Mouse (Mus musculus) heart, embryonic 10.5 days (tissue): ENCODE measurements around the gene Hdgfl2. TPM values are rescaled to one million over a fixed set of nuclear protein-coding genes. Genes with fewer than 3 reads are reported as not detected.
"Not testable (repeated sequence)": the region's sequence is repeated elsewhere in the genome, so short reads cannot be mapped to it uniquely, and the experiment has no call there.

ENCODE experiments used
- DNase-seq: peaks from one replicate; pipeline ENCODE4 v3.0.0-alpha.2; 2017; ENCODE audit warnings: low spot score
- H3K27ac ChIP-seq: fragments of 300-500 bp; sonication (generic); 2 replicates; pipeline ENCODE4 v1.5.1; 2016; ENCODE audit warnings: mild to moderate bottlenecking
- H3K27me3 ChIP-seq: fragments of 300-500 bp; sonication (generic); 2 replicates; pipeline ENCODE4 v1.6.1; 2016; ENCODE audit warnings: mild to moderate bottlenecking; ENCODE audit not compliant: poor library complexity, insufficient read depth, severe bottlenecking
- H3K36me3 ChIP-seq: fragments of 300-500 bp; sonication (generic); 2 replicates; pipeline ENCODE4 v1.6.1; 2016; ENCODE audit warnings: mild to moderate bottlenecking, moderate library complexity
- H3K4me1 ChIP-seq: fragments of 300-500 bp; sonication (generic); 2 replicates; pipeline ENCODE4 v1.6.1; 2016; ENCODE audit warnings: mild to moderate bottlenecking
- H3K4me3 ChIP-seq: fragments of 300-500 bp; sonication (generic); 2 replicates; pipeline ENCODE4 v1.5.1; 2016; ENCODE audit warnings: mild to moderate bottlenecking, moderate library complexity
- H3K9me3 ChIP-seq: fragments of 300-500 bp; sonication (generic); 2 replicates; pipeline ENCODE4 v1.6.1; 2016; ENCODE audit warnings: mild to moderate bottlenecking, moderate library complexity
- WGBS: fragments of 180-500 bp; shearing (Covaris S2); methylation state at CpG from one replicate; pipeline ENCODE4 v1.1.7; 2016; 5-methylcytosine and 5-hydroxymethylcytosine counted together
- polyA plus RNA-seq: library from polyadenylated mRNA; unstranded; fragments of >200 nt; fragmentation: Nextera tagmentation; extraction: Ambion mirVana; gene quantifications from 2 replicates; pipeline ENCODE4 v1.2.1, GENCODE M21; 2016

Hdgfl2 gene
- polyA plus RNA-seq, 1 experiment from 2014 or later: 139 TPM

DNA sequence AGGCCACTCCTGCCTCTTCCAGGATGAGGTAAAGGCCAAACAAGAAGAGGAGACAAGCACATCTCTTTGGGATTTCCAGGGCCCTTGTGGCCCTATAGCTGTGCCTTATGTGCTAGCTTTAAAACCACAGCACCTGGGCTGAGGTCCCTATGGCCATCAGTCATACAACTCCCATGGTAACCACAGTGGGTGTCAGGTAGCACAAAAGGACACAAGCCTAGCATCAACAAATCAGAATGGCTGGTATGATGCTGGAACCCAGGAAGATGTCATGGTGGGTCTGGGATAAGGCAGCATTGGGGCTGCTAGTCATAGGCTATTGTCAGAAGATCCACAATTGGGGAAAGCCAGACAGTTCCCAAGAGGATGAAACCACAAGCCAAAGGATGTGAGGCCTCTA, 8.3 kb upstream of the Hdgfl2 start:
- no peak for DNase-seq
- H3K27ac ChIP-seq: no peak overlapping the region
- peaks cover 15% of the 10 kb centered on the region for H3K4me1 ChIP-seq
- H3K27me3 ChIP-seq: no peaks in the 10 kb centered on the region
- no peak overlapping the region for H3K4me3 ChIP-seq
- H3K9me3 ChIP-seq: no peaks in the 10 kb centered on the region
- H3K36me3 ChIP-seq: peaks cover 70% of the 10 kb centered on the region

DNA sequence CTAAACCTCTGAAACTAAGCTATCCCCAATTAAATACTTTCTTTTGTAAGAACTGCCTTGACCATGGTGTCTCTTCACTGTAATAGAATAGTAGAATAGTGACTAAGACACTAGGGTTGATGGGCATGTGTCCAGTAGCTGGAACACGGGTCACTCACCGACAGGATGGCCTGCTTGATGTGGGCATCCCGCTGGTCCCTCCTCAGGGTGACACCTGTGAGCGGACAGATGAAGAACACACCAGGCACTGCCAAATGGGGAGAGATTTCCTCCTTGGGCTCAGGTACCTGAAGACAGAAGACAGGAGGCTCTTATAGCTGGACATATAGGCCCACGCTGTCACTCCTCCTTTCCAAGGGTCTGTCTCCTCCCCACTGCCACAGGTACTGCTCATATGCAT, 7.2 kb upstream of the Hdgfl2 start:
- Histone ChIP-seq H3K27me3 (no peaks in the 10 kb centered on the region), H3K4me3 (no peak overlapping the region), H3K27ac (no peak overlapping the region), H3K4me1 (peaks cover 15% of the 10 kb centered on the region), H3K9me3 (no peaks in the 10 kb centered on the region), H3K36me3 (peaks cover 58% of the 10 kb centered on the region)
- WGBS: 97% methylated on average over 5 of the region's 5 CpGs
- no peak for DNase-seq

DNA sequence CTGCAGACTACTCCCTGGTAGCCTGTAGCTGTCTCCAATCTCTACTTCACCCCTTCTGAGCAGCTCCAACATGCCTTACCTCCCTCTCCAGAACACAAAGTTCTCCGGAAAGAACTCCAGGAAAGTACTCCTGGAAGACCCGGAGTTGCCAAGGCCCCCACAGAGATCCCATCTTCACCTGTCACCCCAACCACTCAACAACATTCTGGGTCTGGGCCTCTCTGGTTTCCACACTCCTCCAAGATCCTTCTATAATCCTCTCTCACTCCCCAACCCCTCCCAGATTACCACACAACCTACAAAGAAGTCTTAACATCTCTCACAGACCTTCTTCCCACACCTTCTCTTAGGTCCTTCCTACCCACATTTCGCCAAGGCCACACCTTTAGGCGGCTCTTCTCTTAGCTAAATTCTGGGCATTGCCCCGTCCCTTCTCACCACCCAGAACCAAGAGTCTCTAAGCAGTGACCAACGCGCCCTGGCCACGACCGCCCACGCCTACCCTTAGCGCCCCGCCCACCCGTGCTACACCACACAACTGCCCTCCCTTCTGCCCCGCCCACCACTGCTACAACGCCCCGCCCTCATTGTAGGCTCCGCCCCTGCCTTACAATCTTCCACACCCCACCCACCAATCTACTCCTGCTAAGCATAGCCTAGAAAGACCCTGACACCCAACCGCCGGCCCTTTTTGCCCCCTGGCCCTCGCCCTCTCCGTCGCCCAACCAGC, 5.2 kb upstream of the Hdgfl2 start:
- H3K36me3 ChIP-seq: peaks cover 38% of the 10 kb centered on the region
- peak overlapping the region; percentile 84 for H3K4me3 ChIP-seq
- peaks cover 15% of the 10 kb centered on the region for H3K4me1 ChIP-seq
- H3K27me3 ChIP-seq: no peaks in the 10 kb centered on the region
- WGBS: 8% methylated on average over 22 of the region's 22 CpGs
- no peaks in the 10 kb centered on the region for H3K9me3 ChIP-seq
- peak overlapping the region; percentile 93 for H3K27ac ChIP-seq
- peak; percentile 97 for DNase-seq

DNA sequence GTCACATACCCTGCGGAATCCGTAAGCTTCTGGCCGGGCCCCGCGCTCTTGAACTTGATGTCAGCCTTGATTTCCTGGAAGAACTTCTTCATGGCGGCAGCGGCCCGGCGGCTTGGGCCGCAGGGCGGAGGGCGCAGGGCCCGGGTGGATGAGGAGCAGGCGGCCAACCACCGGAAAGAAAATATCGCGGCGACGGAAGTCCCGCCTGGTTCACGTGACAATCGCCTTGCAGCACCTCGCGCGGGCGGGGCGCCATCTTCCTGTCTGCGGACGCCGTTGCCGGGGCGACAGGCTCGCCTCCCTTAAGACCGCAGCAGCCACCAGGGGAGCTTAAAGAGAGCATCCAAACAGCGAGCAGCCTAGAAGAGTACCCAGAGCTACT, 4.6 kb upstream of the Hdgfl2 start, which contains the start of gene Ubxn6:
Gene Ubxn6 (minus strand): TSS at position 202 of the 382 bp plus-strand sequence.
- under 1% methylated on average over 35 of the region's 35 CpGs for WGBS
- Histone ChIP-seq H3K4me3 (peak within 1 kb of the TSS; percentile 84), H3K36me3 (peaks cover 33% of the 10 kb centered on the region), H3K4me1 (peaks cover 15% of the 10 kb centered on the region), H3K27ac (peak within 1 kb of the TSS; percentile 93), H3K27me3 (no peaks in the 10 kb centered on the region), H3K9me3 (no peaks in the 10 kb centered on the region)
- DNase-seq: peak; percentile 97

DNA sequence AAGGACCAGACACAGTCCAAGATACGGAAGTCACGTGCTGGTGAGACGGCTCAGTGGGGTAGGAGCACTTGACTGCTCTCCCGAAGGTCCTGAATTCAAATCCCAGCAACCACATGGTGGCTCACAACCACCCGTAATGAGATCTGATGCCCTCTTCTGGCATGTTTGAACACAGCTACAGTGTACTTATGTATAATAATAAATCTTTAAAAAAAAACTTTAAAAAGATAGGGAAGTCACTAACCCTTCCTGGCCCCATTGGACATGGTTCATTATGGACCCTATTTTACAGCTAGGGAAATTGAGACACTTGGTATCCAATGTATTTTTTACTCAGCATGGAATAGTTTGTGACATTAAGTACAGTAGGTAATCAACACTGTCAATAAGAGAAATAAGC, 1.9 kb upstream of the Hdgfl2 start:
- no peaks in the 10 kb centered on the region for H3K27me3 ChIP-seq
- 90% methylated on average over 5 of the region's 5 CpGs for WGBS
- peaks cover 13% of the 10 kb centered on the region for H3K36me3 ChIP-seq
- H3K4me3 ChIP-seq: no peak overlapping the region
- DNase-seq: no peak
- H3K9me3 ChIP-seq: no peaks in the 10 kb centered on the region
- peaks cover 37% of the 10 kb centered on the region for H3K4me1 ChIP-seq
- H3K27ac ChIP-seq: no peak overlapping the region

DNA sequence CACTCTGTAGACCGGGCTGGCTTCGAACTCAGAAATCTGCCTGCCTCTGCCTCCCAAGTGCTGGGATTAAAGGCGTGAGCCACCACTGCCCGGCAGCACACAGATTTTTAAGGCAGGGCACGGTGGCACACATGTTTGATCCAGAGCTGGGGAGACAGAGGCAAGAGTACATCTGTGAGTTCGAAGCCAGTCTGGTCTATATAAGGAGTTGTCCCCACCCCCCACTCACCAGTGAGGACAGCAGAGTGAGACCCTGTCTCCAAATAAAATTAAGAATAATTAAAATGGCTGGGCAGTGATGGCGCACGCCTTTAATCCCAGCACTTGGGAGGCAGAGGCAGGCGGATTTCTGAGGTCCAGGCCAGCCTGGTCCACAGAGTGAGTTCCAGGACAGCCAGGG, 1.1 kb upstream of the Hdgfl2 start:
- DNase-seq, H3K9me3 ChIP-seq, H3K27me3 ChIP-seq: not testable (repeated sequence)
- Histone ChIP-seq H3K4me3 (peak overlapping the region; percentile 89), H3K27ac (peak overlapping the region; percentile 69; the same call in 1 of the 2 replicates), H3K4me1 (peaks cover 37% of the 10 kb centered on the region), H3K36me3 (peaks cover 16% of the 10 kb centered on the region)
- 57% methylated on average over 9 of the region's 9 CpGs for WGBS

DNA sequence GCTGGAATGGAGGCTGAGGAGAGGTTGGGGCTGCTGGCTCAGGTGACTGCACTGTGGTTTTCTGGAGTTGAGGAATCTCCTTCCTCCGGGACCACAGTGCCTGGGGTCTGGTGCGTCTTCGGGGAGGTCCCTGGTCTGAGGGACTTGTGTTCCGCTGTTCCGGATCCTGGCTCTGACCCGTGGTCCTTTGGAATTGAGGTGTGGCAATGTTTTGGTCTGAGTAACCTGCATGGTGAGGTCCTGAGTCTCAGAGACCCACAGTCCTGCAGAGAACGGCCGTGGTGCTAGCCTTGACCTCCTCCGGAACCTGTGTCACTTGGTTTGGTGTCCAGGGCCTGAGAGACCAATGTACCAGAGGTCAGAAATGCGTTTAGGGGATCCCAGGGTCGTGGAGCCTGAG, 487 bp downstream of the Hdgfl2 start:
- Histone ChIP-seq H3K9me3 (no peaks in the 10 kb centered on the region), H3K4me3 (peak overlapping the region; percentile 89), H3K27me3 (no peaks in the 10 kb centered on the region), H3K4me1 (peaks cover 29% of the 10 kb centered on the region), H3K36me3 (peaks cover 26% of the 10 kb centered on the region), H3K27ac (peak overlapping the region; percentile 86)
- WGBS: under 1% methylated on average over 11 of the region's 11 CpGs
- DNase-seq: no peak

DNA sequence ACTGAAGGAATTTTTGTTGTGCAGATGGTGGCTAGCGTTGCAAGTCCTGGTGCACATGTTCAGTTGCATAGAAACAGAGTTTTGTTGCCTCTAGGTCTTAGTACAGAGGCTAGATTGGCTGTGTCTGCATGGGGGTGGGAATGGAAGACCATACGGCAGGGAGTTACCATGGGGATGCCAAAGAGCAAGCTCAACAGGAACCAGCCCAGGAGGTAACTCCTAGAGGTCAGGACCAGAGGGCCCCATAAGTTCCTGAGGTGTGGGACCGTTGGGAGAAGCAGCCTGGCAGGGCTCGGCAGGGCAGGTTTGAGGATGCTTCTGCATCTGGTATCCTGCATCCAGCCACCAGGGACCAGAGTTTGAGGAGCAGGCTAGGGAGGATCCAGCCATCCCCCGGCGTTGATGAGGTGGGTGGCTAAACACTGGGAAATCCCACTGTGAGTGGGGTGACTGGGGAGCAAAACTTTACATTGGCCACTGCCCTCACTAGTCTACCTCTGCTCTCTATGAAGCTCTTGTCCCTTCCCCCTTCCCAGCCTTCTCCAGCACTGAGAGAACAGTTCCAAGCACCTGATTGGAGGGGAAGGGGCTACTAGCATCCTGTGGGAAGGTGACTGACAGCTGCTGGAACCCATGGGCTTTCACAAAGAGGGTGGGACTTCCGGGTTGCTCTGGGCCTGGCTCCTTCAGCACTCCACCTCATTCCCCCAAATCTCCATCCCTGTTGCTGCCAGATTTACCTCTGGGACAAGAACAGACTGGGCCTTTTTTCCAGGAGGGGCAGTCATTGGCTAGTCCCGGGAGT, 1.5 kb downstream of the Hdgfl2 start:
- Histone ChIP-seq H3K9me3 (no peaks in the 10 kb centered on the region), H3K36me3 (peaks cover 32% of the 10 kb centered on the region), H3K4me3 (peak overlapping the region; percentile 89), H3K4me1 (peaks cover 22% of the 10 kb centered on the region), H3K27ac (peak overlapping the region; percentile 86), H3K27me3 (no peaks in the 10 kb centered on the region)
- DNase-seq: peak; percentile 92
- WGBS: 11% methylated on average over 8 of the region's 8 CpGs

DNA sequence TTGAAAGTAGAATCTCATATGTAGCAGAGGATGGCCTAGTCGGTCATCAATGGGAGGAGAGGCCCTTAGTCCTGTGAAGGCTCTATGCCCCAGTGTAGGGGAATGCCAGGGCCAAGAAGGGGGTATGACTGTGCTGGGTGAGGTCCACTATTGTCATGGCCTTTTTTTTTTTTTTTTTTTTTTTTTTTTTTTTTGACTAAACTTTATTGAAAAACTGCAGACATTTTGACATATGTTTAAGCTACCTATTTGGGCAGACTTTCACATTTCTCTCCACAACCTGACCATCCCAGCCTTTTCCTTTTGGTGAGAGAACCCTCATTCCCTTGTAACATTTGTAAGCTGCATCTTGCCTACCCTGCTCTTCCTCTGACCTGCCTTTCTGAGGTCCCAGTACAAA, 12.9 kb downstream of the Hdgfl2 start:
- 89% methylated on average over 1 of the region's 1 CpGs for WGBS
- DNase-seq: no peak

DNA sequence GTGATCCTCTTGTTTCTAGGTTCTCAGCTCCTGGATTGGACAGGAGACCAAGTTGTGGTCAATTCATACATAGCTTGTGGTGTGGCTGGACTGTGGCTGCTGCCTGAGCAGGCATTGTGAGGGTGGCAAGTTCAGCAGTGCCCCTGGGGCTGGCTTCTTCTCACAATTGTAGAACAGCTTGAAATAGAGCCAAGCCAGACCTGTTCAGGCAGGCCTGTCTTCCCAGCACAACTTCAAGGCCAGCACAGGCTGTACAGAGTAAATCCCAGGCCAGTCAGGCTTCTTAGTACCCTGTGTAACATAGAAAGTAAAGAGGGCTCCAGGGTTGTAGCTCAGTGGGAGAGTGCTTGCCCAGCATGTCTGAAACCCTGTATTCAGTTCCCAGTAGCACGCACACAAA, 13.4 kb downstream of the Hdgfl2 start:
- WGBS: 95% methylated on average over 1 of the region's 1 CpGs
- no peaks in the 10 kb centered on the region for H3K4me1 ChIP-seq
- peaks cover 79% of the 10 kb centered on the region for H3K36me3 ChIP-seq
- no peaks in the 10 kb centered on the region for H3K9me3 ChIP-seq
- DNase-seq: no peak
- no peaks in the 10 kb centered on the region for H3K27me3 ChIP-seq
- H3K27ac ChIP-seq: no peak overlapping the region
- no peak overlapping the region for H3K4me3 ChIP-seq

More for the DNA sequence above, 12.9 kb downstream of the Hdgfl2 start:
- no peak overlapping the region for H3K4me3 ChIP-seq
- H3K9me3 ChIP-seq: no peaks in the 10 kb centered on the region
- H3K27me3 ChIP-seq: no peaks in the 10 kb centered on the region
- H3K4me1 ChIP-seq: no peaks in the 10 kb centered on the region
- H3K27ac ChIP-seq: no peak overlapping the region
- peaks cover 79% of the 10 kb centered on the region for H3K36me3 ChIP-seq

DNA sequence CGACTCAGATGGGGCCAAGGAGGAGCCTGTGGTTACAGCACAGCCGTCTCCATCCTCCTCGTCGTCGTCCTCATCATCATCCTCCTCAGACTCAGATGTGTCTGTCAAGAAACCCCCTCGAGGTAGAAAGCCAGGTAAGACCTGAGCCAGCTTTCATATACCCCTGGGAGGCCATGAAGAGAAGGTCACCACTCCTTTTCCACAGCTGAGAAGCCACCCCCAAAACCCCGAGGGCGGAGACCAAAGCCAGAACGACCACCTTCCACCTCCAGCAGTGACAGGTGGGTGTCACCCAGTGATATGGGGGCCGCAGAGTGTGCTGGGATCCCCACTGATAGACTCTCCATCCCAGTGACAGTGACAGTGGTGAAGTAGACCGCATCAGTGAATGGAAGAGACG, 17.4 kb downstream of the Hdgfl2 start:
- WGBS: 84% methylated on average over 12 of the region's 12 CpGs
- no peak overlapping the region for H3K4me3 ChIP-seq
- H3K4me1 ChIP-seq: no peaks in the 10 kb centered on the region
- no peak for DNase-seq
- peaks cover 86% of the 10 kb centered on the region for H3K36me3 ChIP-seq
- H3K27ac ChIP-seq: no peak overlapping the region
- H3K9me3 ChIP-seq: no peaks in the 10 kb centered on the region
- no peaks in the 10 kb centered on the region for H3K27me3 ChIP-seq

DNA sequence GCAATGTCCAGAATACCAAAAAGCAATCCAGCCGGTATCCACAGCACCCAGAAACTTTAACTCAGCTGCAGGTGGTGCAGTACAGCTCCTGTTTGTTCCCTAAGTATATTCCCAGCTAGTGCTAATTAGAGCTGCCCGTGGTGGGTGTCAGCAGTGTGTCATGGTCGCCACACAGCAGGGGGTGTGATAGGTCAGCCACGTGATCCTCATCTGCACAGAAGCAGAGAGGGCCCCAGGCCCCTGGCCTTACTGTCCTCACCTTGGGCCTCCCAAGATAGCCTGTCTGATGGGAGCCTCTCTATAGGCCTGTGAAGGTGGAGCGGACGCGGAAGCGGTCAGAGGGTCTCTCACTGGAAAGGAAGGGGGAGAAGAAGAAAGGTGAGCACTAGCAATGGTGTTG, 18.7 kb downstream of the Hdgfl2 start:
- DNase-seq: no peak
- no peak overlapping the region for H3K4me3 ChIP-seq
- no peak overlapping the region for H3K27ac ChIP-seq
- H3K9me3 ChIP-seq: no peaks in the 10 kb centered on the region
- 85% methylated on average over 8 of the region's 8 CpGs for WGBS
- no peaks in the 10 kb centered on the region for H3K4me1 ChIP-seq
- H3K27me3 ChIP-seq: no peaks in the 10 kb centered on the region
- peaks cover 92% of the 10 kb centered on the region for H3K36me3 ChIP-seq
